Mouse (Mus musculus) hindlimb bud, embryonic 11.5 days (tissue): ENCODE results near the gene Kcnh2.
"Not testable (repeated sequence)": the region's sequence is repeated elsewhere in the genome, so short reads cannot be mapped to it uniquely, and the experiment has no call there.

Experiments
- DNase-seq: peaks from one replicate; pipeline ENCODE4 v3.0.0-alpha.2; 2012; ENCODE audit warnings: low read depth, low spot score; ENCODE audit errors: extremely low spot score

The Kcnh2 gene

DNA sequence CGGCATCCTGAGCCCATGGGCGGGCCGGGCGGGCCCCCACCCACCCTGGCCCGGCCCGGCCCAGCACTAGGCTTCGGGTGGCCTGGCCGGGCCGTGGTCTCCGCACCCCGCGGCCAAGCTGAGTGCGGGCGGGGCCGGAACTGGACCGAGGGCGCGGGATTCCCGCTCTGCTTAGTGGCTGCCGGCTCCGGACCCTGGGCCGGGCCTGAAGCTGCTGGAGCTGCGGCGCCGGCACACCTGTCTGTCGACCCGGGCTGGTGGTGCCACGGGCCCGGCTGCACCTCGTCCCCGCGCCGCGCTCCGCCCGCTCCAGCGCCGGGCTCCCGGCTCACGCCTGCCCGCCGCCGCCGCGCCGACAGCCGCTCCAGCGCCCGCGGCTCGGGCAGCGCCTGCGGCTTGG, at the start of gene Kcnh2:
Gene Kcnh2, minus strand, starts transcription at position 327 of the 400 bp plus-strand sequence.
- no peak for DNase-seq

DNA sequence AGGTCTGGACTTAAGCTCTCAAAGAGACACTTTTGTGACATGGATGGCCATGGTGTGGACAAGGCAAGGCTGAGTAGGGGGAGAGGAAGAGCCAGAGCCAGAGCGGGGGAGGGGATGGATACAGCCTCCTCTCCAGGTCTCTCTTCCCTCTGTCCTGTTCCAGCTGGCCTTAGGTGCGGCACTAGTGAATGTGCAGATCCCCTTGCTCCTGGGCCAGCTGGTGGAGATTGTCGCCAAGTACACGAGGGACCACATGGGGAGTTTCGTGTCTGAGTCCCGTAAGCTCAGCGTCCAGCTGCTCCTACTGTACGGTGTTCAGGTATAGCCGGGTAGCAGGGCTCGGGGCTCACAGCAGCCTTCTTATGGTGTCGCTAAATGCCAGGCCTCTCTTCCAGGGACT, 49.0 kb upstream of the Kcnh2 start:
- DNase-seq, result no peak

DNA sequence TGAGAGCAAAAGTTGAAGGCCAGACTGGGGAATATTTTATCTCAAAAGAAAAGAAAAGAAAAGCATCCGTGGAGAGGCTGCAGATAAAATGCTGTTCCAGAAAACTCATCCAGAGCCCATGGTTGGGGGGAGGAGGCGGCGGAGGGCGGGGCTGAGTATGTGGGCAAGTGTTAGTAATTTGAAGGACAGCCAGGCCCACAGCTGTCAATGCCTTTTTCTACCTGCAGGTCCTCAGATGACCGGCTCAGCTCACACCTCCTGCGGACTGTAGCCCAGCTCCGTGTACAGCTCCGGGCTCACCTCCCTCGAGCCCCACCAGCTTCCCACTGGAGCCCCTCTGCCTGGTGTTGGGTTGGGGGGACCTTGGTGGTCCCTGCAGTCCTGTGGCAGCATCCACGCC, 48.3 kb upstream of the Kcnh2 start:
- no peak for DNase-seq

DNA sequence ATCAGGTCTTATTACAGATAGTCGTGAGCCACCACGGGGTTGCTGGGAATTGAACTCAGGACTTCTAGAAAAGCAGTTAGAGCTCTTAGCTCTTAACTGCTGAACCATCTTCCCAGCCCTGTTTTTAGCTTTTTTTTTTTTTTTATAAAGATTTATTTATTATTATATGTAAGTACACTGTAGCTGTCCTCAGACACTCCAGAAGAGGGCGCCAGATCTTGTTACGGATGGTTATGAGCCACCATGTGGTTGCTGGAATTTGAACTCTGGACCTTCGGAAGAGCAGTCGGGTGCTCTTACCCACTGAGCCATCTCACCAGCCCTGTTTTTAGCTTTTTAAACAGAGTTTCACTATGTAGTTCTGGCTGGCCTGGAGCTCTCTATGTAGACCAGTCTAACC, 44.9 kb upstream of the Kcnh2 start:
- not testable (repeated sequence) for DNase-seq

DNA sequence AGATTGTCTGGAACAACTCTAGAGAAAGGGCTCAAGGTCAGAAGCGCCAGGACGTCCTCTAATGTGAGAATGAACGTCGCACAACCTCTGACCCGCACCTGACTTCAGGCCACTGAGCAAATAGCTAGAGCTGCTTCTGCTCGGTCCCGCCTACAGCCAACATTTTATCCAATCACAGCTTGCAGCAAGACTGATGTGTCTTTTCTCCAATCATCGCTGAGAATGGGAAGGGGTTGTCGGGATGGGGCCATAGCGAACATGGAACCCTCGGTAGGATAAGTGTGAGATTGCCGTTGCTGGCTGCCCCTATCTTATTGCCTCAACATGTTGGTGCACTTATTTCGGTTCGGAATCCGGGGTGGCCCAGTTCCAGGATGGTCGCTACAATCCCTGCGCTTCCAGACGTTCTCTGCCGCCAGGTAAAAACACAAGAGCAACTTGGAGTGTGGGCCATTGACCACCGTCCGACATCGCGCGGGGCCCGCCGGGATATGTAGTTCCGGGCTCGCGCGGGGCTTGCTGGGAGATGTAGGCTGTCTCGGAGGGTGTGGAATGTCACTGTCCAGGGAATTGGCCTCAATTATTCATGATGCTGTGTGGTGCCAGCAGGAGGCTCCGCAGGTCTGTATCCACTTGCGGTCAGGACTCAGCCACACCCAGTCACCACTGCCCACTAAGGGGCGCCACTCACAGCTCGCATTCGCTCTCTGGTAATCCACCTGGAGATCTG, 42.9 kb upstream of the Kcnh2 start:
- DNase-seq, result peak; percentile 99

DNA sequence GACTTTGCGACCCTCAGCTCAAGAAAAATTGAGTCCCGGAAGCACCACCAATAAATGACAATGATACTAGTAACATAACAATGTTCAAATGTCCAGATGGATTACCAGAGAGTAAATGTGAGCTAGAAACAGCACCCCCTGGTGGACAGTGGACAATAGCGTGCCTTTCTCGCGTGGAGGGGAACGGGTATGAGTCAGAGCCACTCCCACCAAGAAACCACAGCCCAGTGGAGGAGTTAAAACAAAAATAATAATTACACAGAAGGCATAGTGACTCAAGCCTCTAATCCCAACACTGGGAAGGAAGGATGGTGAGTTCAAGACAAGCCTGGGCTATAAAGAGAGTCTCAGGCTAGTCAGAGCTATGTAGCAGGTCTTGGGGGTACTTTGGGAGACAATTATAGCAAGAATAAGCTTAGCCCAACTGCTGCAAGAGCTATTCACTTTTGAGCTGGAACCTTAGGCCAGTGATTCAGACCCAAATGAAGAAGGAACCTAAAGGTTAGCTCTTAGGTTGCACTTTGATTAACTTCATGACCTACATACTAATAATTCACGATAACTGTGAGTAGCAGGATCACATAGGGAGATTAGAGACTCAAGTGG, 42.1 kb upstream of the Kcnh2 start, which contains the start of gene Abcb8:
Gene Abcb8, plus strand, starts transcription at position 272 of the 606 bp plus-strand sequence.
- DNase-seq, result peak; percentile 57

DNA sequence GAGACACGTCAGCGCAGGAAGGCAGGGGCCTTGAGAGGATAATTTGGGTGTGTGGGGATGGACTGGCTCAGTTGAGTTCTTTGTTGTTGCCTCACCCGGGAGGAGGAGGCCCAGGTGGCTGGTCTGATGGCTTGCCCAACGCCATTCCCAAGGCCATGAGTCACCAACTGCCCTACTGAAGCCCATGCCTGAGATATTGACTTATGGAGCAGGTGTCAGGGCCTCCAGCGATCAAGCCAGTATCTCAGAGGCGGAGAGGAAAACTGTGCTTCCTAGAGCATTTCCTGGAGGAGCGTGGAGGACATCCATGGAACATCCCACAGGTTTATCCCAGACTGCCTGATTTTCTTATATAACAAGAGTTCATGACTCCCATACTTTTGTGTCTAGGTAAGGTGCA, 41.3 kb upstream of the Kcnh2 start:
- no peak for DNase-seq

DNA sequence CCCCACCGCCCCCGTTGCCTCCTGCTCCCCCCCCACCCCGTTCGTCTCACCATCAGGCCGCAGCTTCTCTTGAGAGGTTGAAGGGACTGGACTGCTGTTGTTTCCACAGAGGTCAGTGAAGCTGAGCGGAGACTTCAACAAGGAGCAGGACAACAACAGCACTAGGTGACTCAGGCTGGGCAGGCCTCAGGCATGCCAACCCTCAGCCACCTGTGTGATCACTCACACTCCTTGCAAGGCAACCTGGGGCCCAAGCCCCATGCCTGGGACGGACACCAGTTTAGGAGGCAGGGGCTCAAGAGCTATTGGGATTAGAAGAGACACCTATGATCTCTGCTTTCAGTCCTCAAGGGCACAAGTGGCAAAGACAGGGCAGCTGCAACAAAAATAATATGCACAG, 40.5 kb upstream of the Kcnh2 start, which contains the start of gene Atg9b:
Gene Atg9b, minus strand, starts transcription at position 280 of the 400 bp plus-strand sequence.
- no peak for DNase-seq

DNA sequence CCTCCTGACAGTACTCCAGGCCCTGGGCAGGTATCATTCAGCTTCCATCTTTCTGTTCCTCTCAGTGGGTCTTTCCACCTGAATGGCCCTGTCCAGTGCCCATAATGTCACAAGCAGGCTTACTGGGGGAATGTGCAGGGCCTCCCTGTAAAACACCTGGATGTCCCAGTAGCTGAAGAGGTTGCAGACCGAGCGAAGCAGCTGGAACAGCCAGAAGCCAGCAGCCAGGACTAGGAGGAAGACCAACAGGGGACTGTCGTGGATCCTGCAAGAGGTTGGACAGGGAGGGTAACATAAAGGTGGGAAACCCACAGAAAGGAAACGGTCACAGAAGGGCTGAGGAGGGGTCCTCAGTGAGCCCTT, 38.2 kb upstream of the Kcnh2 start:
- no peak for DNase-seq

DNA sequence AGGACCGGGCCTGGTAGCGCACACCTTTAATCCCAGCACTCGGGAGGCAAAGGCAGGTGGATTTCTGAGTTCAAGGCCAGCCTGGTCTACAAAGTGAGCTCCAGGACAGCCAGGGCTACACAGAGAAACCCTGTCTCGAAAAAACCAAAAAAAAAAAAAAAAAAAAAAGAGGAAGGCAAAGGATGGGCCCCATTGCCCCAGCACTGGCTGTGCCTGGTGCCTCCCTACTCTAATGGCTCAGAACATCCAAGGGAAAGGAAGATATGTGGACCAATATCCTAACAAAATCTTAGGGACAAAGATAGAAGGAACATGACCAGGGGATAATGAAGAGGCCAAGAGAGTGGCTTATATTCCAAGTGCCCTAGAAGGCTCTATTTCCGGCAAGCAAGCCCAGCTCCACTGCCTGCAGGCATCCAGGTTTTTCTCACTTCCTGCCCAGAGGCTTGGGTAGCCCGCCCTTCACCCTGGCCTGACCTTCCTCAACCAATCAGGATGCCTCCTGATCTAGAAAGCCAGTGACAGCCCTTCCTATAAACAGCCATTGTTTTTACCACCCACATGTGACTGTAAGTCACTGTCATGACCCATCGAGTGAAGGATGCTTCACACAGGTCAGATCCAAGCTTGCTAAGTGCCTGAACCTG, 37.7 kb upstream of the Kcnh2 start:
- no peak for DNase-seq

DNA sequence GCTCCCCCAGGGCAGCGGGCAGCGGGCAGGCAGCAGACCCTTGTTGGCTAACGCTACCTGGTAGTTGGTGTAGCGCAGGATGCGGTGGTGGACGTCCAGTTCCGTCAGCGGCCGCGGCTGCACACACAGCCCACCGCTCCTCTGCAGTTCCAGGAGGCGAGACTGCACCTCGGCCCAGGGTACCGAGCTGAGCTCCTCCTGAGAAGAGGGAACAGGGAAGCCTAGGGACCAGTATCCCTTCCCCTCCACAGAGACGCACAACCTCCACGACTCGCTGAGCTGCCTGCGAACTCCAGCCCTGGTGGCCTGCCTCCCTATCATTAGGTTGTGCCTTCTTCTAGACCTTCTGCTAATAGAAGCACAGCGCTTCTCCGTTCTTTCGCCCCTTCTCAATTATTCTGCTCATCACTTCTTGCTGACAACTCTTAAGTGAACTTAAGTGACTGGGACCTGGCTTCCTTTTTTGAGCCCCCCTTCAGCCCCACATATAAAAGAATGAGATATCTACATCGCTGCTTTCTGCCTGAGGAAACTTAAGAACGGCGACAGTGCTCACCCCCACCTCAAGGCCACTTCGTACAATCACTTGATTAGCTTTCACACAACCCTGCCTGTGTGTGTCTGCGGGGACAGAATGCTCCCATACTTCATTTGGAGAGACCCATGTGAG, 37.0 kb upstream of the Kcnh2 start:
- DNase-seq, result no peak

DNA sequence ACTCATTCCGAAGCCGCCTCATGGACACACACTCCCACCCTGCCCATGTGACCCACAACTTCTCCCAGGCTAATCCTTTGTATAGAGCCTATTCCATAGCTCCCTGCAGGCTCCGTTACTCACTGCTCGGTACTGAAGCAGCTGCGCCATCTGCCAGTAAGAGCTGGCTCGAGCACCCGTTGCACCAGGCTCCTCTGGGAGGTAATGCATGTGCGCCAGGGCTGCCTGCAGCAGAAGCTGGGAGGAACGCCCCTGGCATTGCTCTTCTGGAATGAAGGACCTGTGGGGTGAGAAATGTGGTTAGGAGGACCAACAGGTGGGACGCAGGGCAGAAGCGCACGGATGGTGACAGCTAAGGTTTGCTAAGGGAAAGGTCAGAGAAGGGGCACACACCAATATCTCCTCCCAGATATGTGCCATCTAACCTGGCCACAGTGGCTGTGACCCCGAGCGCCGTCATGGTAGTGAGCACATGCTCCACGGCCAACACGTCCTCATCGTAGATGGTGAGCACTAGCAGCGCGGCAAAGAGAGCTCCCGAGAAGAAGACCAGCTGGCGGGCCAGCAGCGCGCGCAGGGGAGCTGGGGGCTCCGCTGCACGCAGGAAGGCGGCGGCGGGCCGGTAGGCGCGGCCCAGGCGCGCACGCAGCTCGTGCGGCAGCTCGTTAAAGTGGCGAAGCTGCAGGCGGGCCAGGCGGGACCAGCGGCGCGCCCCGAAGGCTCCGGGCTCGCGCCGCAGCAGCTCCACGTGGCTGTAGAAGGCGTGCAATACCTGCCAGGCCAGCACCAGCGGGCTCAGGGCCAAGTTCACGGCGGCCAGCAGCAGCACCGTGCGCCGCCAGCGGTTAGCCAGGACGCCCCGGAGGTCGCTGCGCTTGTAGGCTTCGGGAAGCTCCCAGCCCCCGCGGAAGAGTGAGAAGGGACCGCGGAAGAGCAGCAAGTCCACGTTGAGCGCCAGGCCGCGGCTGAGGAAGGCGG, 36.1 kb upstream of the Kcnh2 start:
- DNase-seq, result no peak

DNA sequence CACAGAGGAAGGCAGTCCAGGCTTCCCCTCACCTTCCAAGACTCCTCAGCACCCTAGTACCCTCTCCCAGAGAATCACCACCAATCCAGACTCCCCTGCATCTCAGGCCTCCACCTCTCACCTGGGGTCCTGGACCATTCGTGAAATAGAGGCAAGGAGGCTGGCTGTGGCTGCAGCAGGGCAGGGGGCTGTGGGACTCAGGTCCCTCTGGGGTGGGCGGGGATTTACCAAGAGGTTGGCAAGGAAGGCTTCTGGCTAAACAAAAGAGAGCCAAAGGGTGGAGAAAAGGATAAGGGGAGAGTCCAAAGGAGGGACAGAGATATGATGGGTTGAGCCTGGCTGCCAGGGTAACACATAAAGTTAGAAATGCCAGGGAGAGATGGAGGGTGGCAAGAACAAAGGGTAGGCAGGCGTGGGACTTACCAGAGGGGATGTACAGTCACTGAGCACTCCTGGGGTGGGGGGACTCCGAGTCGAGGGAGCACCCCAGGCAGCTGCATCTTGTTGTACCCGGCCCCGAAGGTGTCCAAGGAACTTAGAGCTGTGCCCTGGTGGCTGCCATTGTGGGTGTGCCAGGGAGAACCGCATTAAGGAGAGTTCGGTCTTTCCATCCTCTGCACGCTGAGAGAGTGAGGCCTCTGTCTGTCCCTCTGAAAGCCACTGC, 34.6 kb upstream of the Kcnh2 start:
- no peak for DNase-seq

DNA sequence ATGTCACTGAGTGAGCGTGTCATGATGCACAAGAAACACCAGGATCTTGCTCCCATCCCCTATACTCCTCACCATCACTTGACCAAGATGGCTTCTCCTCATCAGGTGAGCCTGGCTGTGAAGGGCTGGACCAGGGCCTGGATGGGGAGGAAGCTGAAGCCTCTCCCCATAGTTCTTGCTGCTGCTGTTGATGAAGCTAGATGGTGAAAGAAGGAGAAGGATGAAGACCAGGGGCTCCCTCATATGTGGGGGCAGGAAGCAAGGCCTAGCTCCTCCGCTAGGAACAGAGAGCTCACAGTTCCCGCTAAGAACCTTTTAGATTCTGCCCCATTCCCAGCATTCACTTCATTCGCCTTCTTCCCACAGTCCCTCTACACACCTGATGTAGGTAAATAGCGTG, 34.0 kb upstream of the Kcnh2 start:
- DNase-seq, result no peak

DNA sequence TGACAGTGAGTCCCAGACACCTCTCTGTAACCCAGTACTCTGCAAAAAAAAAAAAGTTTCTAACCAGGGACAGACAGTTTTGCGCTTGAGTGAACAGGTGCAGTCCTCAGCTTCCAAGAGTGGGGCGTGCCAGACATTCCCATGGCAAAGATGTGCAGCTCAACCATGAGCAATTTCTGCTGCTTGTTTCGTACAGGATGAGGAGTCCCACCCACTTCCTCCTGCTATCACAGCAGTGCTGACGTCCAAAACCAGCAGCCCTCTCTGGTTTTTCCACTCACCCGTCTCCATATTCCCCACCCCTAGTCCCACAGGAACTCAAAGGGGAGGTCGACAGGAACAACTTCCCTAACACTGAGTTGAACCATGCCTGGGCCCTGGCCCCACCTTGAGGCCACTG, 33.0 kb upstream of the Kcnh2 start:
- no peak for DNase-seq

DNA sequence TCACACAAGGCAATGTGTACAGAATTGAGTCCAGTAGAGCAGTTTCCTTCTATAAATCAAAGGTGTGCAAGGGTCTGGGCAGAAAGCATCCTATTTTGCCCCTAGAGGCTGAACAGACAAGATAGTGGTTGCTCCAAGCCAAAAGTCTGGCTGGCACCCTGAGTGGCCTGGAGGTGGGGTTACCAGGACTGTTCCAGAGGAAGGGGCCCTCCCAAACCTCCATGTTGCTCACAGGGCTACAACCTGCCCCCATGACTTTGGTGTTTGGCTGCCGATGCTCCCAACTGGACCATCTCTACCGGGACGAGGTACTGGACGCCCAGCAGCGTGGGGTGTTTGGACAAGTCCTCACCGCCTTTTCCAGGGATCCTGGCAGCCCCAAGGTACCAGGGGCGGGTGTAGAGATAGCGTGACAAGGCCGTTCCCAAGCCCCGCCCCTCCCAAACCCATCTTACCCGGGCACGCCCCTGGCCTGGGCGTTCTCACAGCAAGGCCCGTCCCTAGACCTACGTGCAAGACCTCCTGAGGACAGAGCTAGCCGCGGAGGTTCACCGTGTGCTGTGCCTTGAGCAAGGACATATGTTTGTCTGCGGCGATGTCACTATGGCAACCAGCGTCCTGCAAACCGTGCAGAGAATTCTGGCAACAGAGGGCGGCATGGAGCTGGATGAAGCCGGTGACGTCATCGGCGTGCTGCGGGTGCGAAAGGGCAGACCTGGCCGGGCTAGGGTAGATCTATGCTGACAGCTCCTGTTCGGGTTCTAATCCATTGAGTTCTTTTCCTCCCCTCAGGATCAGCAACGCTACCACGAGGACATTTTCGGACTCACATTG, 31.8 kb upstream of the Kcnh2 start:
- peak; percentile 90 for DNase-seq

DNA sequence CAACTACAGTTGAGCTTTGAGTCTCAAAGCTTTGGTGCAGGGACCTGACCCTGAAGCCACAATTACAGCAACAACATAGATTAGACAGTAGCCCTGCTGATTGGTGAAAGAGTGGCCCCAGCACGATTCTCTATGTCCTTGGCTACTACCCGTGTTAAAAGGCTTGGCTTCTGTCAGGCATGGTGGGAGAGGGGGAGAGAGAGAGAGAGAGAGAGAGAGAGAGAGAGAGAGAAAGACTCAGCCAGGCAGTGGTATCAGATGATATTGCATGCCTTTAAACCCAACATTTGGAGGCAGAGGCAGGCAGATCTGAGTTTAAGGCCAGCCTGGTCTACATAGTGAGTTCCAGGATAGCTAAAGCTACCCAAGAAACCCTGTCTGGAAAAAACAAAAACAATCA, 30.6 kb upstream of the Kcnh2 start:
- no peak for DNase-seq

DNA sequence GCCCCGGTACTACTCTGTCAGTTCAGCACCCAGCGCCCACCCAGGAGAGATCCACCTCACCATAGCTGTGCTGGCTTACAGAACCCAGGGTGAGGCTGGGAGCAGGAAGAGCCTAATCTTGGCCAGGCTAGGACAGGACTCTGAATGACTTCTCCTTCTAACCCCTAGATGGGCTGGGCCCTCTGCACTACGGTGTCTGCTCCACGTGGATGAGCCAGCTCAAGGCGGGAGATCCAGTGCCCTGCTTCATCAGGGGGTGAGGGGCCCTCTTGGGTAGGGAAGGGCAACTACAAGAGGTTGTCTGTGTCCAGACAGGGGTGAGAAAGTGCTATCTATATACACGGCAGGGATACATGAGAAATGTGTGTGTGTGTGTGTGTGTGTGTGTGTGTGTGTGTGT, 30.1 kb upstream of the Kcnh2 start:
- no peak for DNase-seq

DNA sequence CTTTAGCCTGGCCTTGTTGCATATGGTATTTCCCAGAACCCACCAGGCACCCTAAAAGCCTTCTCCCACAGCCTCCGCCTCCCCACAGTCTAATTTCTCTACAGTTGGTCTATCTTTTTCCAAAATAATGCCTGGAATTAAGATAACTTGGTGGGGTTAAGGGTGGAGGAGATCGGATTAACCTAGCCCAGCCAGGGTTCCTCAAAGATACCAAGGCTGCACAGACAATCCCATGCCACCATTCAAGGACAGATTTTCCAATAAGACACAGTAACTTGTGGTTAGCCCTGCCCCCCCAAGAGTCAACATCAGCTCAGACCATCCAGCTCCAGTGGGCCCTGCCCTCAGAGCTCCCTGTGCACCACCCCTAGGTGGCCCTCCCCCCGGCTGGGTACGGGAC, 29.1 kb upstream of the Kcnh2 start:
- DNase-seq, result no peak
